Mouse (Mus musculus): ENCODE measurements at regions not wholly inside any gene's neighbourhood (a gene's known extent, or its start where the extent isn't known, plus 50 kb on each side); places are given as distances from the start of the nearest gene placed in this dataset.

GRCm38 (mm10) chrX:143024325-143024971, 57.9 kb upstream of the Ammecr1 start:
- no peak for DNase-seq (ENCODE audit: low spot score in 2 of 2)

DNA sequence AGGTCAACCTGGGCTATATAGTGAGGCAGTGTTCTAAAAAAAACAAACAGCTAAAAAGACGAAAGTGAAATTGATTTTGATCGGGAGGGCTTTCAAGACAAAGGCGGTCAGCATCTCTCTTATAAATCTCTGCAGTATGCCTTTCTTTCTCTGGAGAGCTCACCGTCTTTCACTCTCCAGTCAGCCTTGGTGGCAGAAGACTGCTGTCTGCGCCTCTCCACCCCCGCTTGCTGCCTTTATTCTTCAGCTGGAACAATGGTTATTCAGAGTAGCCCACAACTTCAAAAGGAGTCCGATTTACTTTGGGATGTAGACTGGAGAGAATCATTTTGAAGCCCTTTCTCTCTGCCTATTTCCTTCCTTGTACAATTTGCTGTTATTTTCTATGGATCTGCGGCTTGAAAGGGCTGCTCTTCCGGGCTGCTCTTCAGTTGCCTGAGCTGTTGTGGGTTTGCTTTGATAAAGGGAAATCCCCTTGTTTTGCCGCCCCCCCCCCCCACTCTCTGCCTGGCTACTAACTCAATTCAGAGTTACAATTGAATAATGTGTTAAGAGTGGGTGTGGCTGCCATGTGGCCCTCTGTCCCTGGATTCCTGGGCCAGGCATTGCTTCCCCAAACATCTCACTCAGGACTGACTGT, 64.0 kb upstream of the Ammecr1 start:
- no peak for DNase-seq (ENCODE audit: low spot score in 2 of 2)

DNA sequence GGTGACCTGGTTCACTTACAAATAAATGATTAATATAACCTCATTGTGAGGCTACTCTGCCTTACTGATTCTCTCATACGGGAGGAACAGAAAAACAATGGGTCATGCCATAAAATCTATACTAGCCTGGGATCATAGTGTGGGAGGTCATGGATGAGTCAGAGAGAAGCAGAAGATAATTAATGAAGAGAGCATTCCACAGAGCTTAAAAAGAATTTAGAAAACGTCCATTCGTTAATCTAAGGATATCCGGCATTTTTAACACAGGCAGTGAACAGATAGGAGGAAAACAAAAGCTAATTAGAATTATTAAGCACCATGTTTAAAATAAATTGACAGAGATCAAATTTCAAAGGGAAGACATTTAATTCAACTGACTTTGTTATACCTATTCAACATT, 59.5 kb upstream of the Rtl9 start:
- no peak for DNase-seq (ENCODE audit: low spot score in 2 of 2)

DNA sequence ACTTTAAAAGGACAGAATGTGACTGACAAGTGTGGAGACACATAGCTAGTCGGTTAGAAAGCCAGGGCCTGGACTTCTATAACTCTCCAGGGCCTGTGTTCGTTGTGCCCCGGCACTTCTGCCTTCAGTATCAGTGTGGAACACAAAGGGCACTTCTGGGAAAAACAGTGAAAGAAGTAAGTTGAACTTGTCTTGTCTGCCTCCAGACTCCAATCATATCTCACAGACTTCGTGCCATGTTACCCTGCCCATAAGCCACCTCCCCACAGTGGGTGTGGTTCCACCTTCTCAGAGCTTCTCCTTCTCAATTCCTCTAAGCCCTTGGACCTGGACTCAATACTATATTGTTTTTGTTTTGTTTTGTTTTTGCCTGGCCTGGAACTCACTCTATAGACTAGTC, 55.1 kb upstream of the Rtl9 start:
- no peak for DNase-seq (ENCODE audit: low spot score in 2 of 2)

GRCm38 (mm10) chrX:143046293-143046692, 53.1 kb upstream of the Rtl9 start:
- peak; percentile 23 to 65 for DNase-seq (ENCODE audit: low spot score in 2 of 2)

Measured in gastrocnemius, postnatal 4 days (tissue).